In the genomic region with DNA sequence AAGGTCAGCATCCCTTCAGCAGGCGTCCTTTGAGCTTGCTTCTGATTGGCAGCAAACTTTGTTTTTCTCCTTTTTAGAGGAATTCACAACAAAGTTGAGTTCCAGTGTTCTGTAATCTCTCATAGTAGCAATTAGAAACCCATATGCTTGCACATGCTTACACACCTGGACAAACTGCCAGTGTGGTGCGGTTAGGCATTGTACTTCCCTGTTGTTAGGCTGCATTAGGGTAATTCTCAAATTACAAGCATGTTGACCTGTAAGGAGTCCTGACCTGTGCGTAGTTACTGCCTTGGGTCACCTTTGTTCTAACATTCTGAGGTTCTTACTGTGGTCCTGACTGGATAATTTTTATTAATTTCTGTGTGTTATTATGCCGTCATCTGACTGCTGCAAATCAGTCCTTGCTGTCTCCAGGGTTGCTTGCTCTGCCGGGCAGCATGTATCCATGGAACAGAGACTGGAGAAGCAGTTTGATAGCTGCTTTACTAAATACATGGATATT, we compare ENCODE assay signal across 12 mouse cellular contexts. TPM values are rescaled to one million over a fixed set of nuclear protein-coding genes. Genes with fewer than 3 reads are reported as not detected.
DNase-seq lines count a peak whose midpoint lies in the region; ATAC-seq and TF ChIP-seq lines count a peak whose summit lies in the region.
"Had no signal": no experiment of that assay in that cellular context is flagged by ENCODE, and none has a peak within 500 bp of the region (broad histone marks: within the 10 kb centered on the region; RNA-seq: fewer than 3 reads in every experiment).

No protein-coding gene starts in this region.

- peak overlapping the region; percentile 45 for H3K4me2 ChIP-seq in midbrain, embryonic 12.5 days (replicated peaks)
- H3K4me2 ChIP-seq: heart, embryonic 15.5 days had no signal

- H3K27me3 ChIP-seq in thymus, adult 2 months (ENCODE audit: control insufficient read depth, insufficient read depth, low read length) = no peaks in the 10 kb centered on the region
- H3K27me3 ChIP-seq in midbrain, embryonic 12.5 days = no peaks in the 10 kb centered on the region
- H3K27me3 ChIP-seq: heart, embryonic 15.5 days had no signal

- no peak for TF ChIP-seq POLR2A in thymus, adult 2 months (IDR thresholded peaks at IDR 0.05; ENCODE audit: control insufficient read depth, extremely low read depth, insufficient read depth, low read length, poor library complexity)

- peaks cover 4% of the 10 kb centered on the region for H3K4me1 ChIP-seq in thymus, adult 2 months (replicated peaks; ENCODE audit: control insufficient read depth, insufficient read depth, low read length)
- peaks cover 11% of the 10 kb centered on the region for H3K4me1 ChIP-seq in midbrain, embryonic 12.5 days
- H3K4me1 ChIP-seq: heart, embryonic 15.5 days had no signal

- H3K9me3 ChIP-seq in midbrain, embryonic 12.5 days = no peaks in the 10 kb centered on the region

- H3K36me3 ChIP-seq in thymus, adult 2 months (ENCODE audit: control insufficient read depth, insufficient read depth, low read length) = 0 out of 2 replicates have a peak, but pooled peaks cover 3% of the 10 kb centered on the region
- H3K36me3 ChIP-seq in midbrain, embryonic 12.5 days = peaks cover 11% of the 10 kb centered on the region
- H3K36me3 ChIP-seq: heart, embryonic 15.5 days had no signal

- ATAC-seq in CD4-positive, CD25-positive, alpha-beta regulatory T cell, adult 4 months = no peak
- no peak for ATAC-seq in midbrain, embryonic 12.5 days (ENCODE audit: low FRiP score, low read depth)

- H3K9ac ChIP-seq in midbrain, embryonic 12.5 days (replicated peaks) = peak overlapping the region; percentile 44
- H3K9ac ChIP-seq: heart, embryonic 15.5 days had no signal

- H3K27ac ChIP-seq in thymus, adult 2 months (ENCODE audit: control insufficient read depth, insufficient read depth, low read length) = peak overlapping the region; percentile 39
- H3K27ac ChIP-seq in midbrain, embryonic 12.5 days (replicated peaks) = no peak overlapping the region
- H3K27ac ChIP-seq: heart, embryonic 15.5 days had no signal

- no peak for TF ChIP-seq CTCF in thymus, adult 2 months (IDR thresholded peaks at IDR 0.05; ENCODE audit: borderline replicate concordance, control insufficient read depth, extremely low read depth, insufficient read depth, low read length, poor library complexity)

- peak overlapping the region; percentile 1; the same call in 1 of the 2 replicates for H3K4me3 ChIP-seq in thymus, adult 2 months (ENCODE audit: control insufficient read depth, insufficient read depth, low read length)
- peak overlapping the region; percentile 24 for H3K4me3 ChIP-seq in midbrain, embryonic 12.5 days
- H3K4me3 ChIP-seq: heart, embryonic 15.5 days had no signal

- peak; percentile 8 for DNase-seq in CD4-positive, CD25-positive, alpha-beta regulatory T cell, adult 2 months (ENCODE audit: low read depth, low spot score)
- DNase-seq in thymus, adult 2 months = no peak
- no peak for DNase-seq in thymus, postnatal 4 days
- no peak for DNase-seq in spleen, adult 12 weeks (ENCODE audit: low spot score)
- DNase-seq in testis, postnatal 14 days (ENCODE audit: low spot score) = no peak
- DNase-seq in heart, adult 8-10 months (ENCODE audit: low spot score) = no peak
- DNase-seq: adrenal gland, adult 8-10 months; kidney, postnatal 10 days had no signal

- WGBS in thymus, adult 2 months = 39% methylated on average over 5 of the region's 5 CpGs
- WGBS in midbrain, embryonic 12.5 days = 64% methylated on average over 5 of the region's 5 CpGs

RNA-seq across cellular contexts. Expression of gene Gm42669, which starts 8.6 kb away (rescaled TPM):
- 1 to 10 TPM; 1.0 to 1.3 TPM for polyA plus RNA-seq in CD4-positive, CD25-positive, alpha-beta regulatory T cell, adult 4 months (2017; shearing (Covaris generic))
- 0.08 and 0.19 TPM in 2 replicates for polyA plus RNA-seq in thymus, adult 2 months (2012; rRNA removed)
- 0.27 and 0.56 TPM in 2 replicates for polyA plus RNA-seq in midbrain, embryonic 12.5 days (2016; fragmentation: Nextera tagmentation; extraction: Ambion mirVana)
- total RNA-seq in heart, adult 8-10 months (2022) = under 1 TPM in 1 of 4 experiments, not detected in 3; 0.09 TPM
- polyA plus RNA-seq: liver, embryonic 16.5 days had no signal

RNA-seq across cellular contexts. Expression of gene 1700028K03Rik, which starts 35.7 kb away (rescaled TPM):
- polyA plus RNA-seq in CD4-positive, CD25-positive, alpha-beta regulatory T cell, adult 4 months (2017; shearing (Covaris generic)) = under 1 TPM; 0.14 to 0.47 TPM
- 0.04 and 0.08 TPM in 2 replicates for polyA plus RNA-seq in thymus, adult 2 months (2012; rRNA removed)
- polyA plus RNA-seq in midbrain, embryonic 12.5 days (2016; fragmentation: Nextera tagmentation; extraction: Ambion mirVana) = 0.17 and 0.25 TPM in 2 replicates
- not detected for total RNA-seq in heart, adult 8-10 months (2022)
